Mouse (Mus musculus): ENCODE results near the gene Asphd2. TPM values are rescaled to one million over a fixed set of nuclear protein-coding genes. Genes with fewer than 3 reads are reported as not detected.

The Asphd2 gene
- polyA plus RNA-seq, 1 experiment, result 3.8 TPM

- no peak for TF ChIP-seq CTCF (IDR thresholded peaks at IDR 0.05; ENCODE audit: extremely low read depth, insufficient read length, insufficient replicate concordance, low read depth, low read length)
- no peak for TF ChIP-seq POLR2A (IDR thresholded peaks at IDR 0.05; ENCODE audit: low read depth, low read length)
- peaks cover 28% of the 10 kb centered on the region for H3K36me3 ChIP-seq (ENCODE audit: control insufficient read depth, insufficient read depth, low read length)
- whole genome bisulfite sequencing, result 88% methylated on average over 10 of the region's 10 CpGs
- H3K4me1 ChIP-seq (ENCODE audit: control insufficient read depth, insufficient read depth, insufficient read length, low read length), result no peaks in the 10 kb centered on the region
- no peaks in the 10 kb centered on the region for H3K27me3 ChIP-seq (ENCODE audit: control insufficient read depth, insufficient read depth, low read length)
- H3K4me3 ChIP-seq (ENCODE audit: low read depth, low read length), result no peak overlapping the region
- H3K27ac ChIP-seq (ENCODE audit: insufficient read depth, low read depth, low read length), result 0 out of 2 replicates have a peak overlapping the region, but pooled peaks have one; percentile 24
These were observed 26.0 kb downstream of the Asphd2 start for GRCm38 (mm10) chr5:112368666-112369065.

GRCm38 (mm10) chr5:112367929-112368328 lies 26.7 kb downstream of the Asphd2 start:
- WGBS, result 83% methylated on average over 12 of the region's 12 CpGs
- Histone ChIP-seq H3K4me3 (ENCODE audit: low read depth, low read length) (no peak overlapping the region), H3K4me1 (ENCODE audit: control insufficient read depth, insufficient read depth, insufficient read length, low read length) (no peaks in the 10 kb centered on the region), H3K27me3 (ENCODE audit: control insufficient read depth, insufficient read depth, low read length) (no peaks in the 10 kb centered on the region), H3K36me3 (ENCODE audit: control insufficient read depth, insufficient read depth, low read length) (peaks cover 35% of the 10 kb centered on the region), H3K27ac (ENCODE audit: insufficient read depth, low read depth, low read length) (no peak overlapping the region)
- TF ChIP-seq POLR2A (IDR thresholded peaks at IDR 0.05; ENCODE audit: low read depth, low read length) (no peak), CTCF (IDR thresholded peaks at IDR 0.05; ENCODE audit: extremely low read depth, insufficient read length, insufficient replicate concordance, low read depth, low read length) (no peak)

- H3K27ac ChIP-seq (ENCODE audit: insufficient read depth, low read depth, low read length), result no peak overlapping the region
- 89% methylated on average over 4 of the region's 4 CpGs for WGBS
- TF ChIP-seq CTCF (IDR thresholded peaks at IDR 0.05; ENCODE audit: extremely low read depth, insufficient read length, insufficient replicate concordance, low read depth, low read length) (no peak), POLR2A (IDR thresholded peaks at IDR 0.05; ENCODE audit: low read depth, low read length) (no peak)
- no peaks in the 10 kb centered on the region for H3K27me3 ChIP-seq (ENCODE audit: control insufficient read depth, insufficient read depth, low read length)
- H3K4me3 ChIP-seq (ENCODE audit: low read depth, low read length), result no peak overlapping the region
- H3K4me1 ChIP-seq (ENCODE audit: control insufficient read depth, insufficient read depth, insufficient read length, low read length), result no peaks in the 10 kb centered on the region
- peaks cover 37% of the 10 kb centered on the region for H3K36me3 ChIP-seq (ENCODE audit: control insufficient read depth, insufficient read depth, low read length)
These were observed 27.3 kb downstream of the Asphd2 start for GRCm38 (mm10) chr5:112367338-112367737.

GRCm38 (mm10) chr5:112366879-112367278 lies 27.8 kb downstream of the Asphd2 start:
- peaks cover 39% of the 10 kb centered on the region for H3K36me3 ChIP-seq (ENCODE audit: control insufficient read depth, insufficient read depth, low read length)
- H3K27me3 ChIP-seq (ENCODE audit: control insufficient read depth, insufficient read depth, low read length), result no peaks in the 10 kb centered on the region
- TF ChIP-seq CTCF (IDR thresholded peaks at IDR 0.05; ENCODE audit: extremely low read depth, insufficient read length, insufficient replicate concordance, low read depth, low read length) (no peak), POLR2A (IDR thresholded peaks at IDR 0.05; ENCODE audit: low read depth, low read length) (no peak)
- WGBS, result 95% methylated on average over 6 of the region's 6 CpGs
- no peak overlapping the region for H3K4me3 ChIP-seq (ENCODE audit: low read depth, low read length)
- H3K27ac ChIP-seq (ENCODE audit: insufficient read depth, low read depth, low read length), result no peak overlapping the region
- no peaks in the 10 kb centered on the region for H3K4me1 ChIP-seq (ENCODE audit: control insufficient read depth, insufficient read depth, insufficient read length, low read length)

- peaks cover 29% of the 10 kb centered on the region for H3K36me3 ChIP-seq (ENCODE audit: control insufficient read depth, insufficient read depth, low read length)
- H3K27ac ChIP-seq (ENCODE audit: insufficient read depth, low read depth, low read length), result no peak overlapping the region
- TF ChIP-seq CTCF (IDR thresholded peaks at IDR 0.05; ENCODE audit: extremely low read depth, insufficient read length, insufficient replicate concordance, low read depth, low read length) (no peak), POLR2A (IDR thresholded peaks at IDR 0.05; ENCODE audit: low read depth, low read length) (no peak)
- no peaks in the 10 kb centered on the region for H3K27me3 ChIP-seq (ENCODE audit: control insufficient read depth, insufficient read depth, low read length)
- no peaks in the 10 kb centered on the region for H3K4me1 ChIP-seq (ENCODE audit: control insufficient read depth, insufficient read depth, insufficient read length, low read length)
- no peak overlapping the region for H3K4me3 ChIP-seq (ENCODE audit: low read depth, low read length)
- WGBS, result 84% methylated on average over 10 of the region's 10 CpGs
These were observed 30.4 kb downstream of the Asphd2 start for GRCm38 (mm10) chr5:112364184-112364797.

GRCm38 (mm10) chr5:112360077-112360476 lies 34.6 kb downstream of the Asphd2 start:
- H3K4me1 ChIP-seq (ENCODE audit: control insufficient read depth, insufficient read depth, insufficient read length, low read length), result no peaks in the 10 kb centered on the region; the same call in 1 of the 2 replicates
- H3K4me3 ChIP-seq (ENCODE audit: low read depth, low read length), result no peak overlapping the region
- no peak overlapping the region for H3K27ac ChIP-seq (ENCODE audit: insufficient read depth, low read depth, low read length)
- no peaks in the 10 kb centered on the region for H3K27me3 ChIP-seq (ENCODE audit: control insufficient read depth, insufficient read depth, low read length)
- TF ChIP-seq CTCF (IDR thresholded peaks at IDR 0.05; ENCODE audit: extremely low read depth, insufficient read length, insufficient replicate concordance, low read depth, low read length) (no peak), POLR2A (IDR thresholded peaks at IDR 0.05; ENCODE audit: low read depth, low read length) (no peak)
- WGBS, result 86% methylated on average over 3 of the region's 3 CpGs
- peaks cover 27% of the 10 kb centered on the region; the same call in 1 of the 2 replicates for H3K36me3 ChIP-seq (ENCODE audit: control insufficient read depth, insufficient read depth, low read length)

GRCm38 (mm10) chr5:112359520-112359919 lies 35.1 kb downstream of the Asphd2 start:
- H3K27ac ChIP-seq (ENCODE audit: insufficient read depth, low read depth, low read length), result no peak overlapping the region
- no peak for TF ChIP-seq POLR2A (IDR thresholded peaks at IDR 0.05; ENCODE audit: low read depth, low read length)
- no peak for TF ChIP-seq CTCF (IDR thresholded peaks at IDR 0.05; ENCODE audit: extremely low read depth, insufficient read length, insufficient replicate concordance, low read depth, low read length)
- WGBS, result 79% methylated on average over 4 of the region's 4 CpGs
- no peak overlapping the region for H3K4me3 ChIP-seq (ENCODE audit: low read depth, low read length)
- H3K4me1 ChIP-seq (ENCODE audit: control insufficient read depth, insufficient read depth, insufficient read length, low read length), result no peaks in the 10 kb centered on the region; the same call in 1 of the 2 replicates
- H3K27me3 ChIP-seq (ENCODE audit: control insufficient read depth, insufficient read depth, low read length), result no peaks in the 10 kb centered on the region
- H3K36me3 ChIP-seq (ENCODE audit: control insufficient read depth, insufficient read depth, low read length), result peaks cover 25% of the 10 kb centered on the region; the same call in 1 of the 2 replicates
